Mouse (Mus musculus): ENCODE results near the gene Mrgprd. TPM values are rescaled to one million over a fixed set of nuclear protein-coding genes. Genes with fewer than 3 reads are reported as not detected.

Gene Mrgprd
- polyA plus RNA-seq, 1 experiment, result not detected

- H3K4me1 ChIP-seq (ENCODE audit: control insufficient read depth, insufficient read depth, insufficient read length, low read length), result no peaks in the 10 kb centered on the region
- H3K27ac ChIP-seq (replicated peaks; ENCODE audit: low read depth, low read length), result no peak overlapping the region
- H3K4me3 ChIP-seq (ENCODE audit: insufficient read depth, low read depth, low read length), result no peak overlapping the region
These were observed 15.8 kb upstream of the Mrgprd start for GRCm38 (mm10) chr7:145298666-145299490.

- H3K27ac ChIP-seq (replicated peaks; ENCODE audit: low read depth, low read length), result no peak overlapping the region; the same call in 1 of the 2 replicates
- no peaks in the 10 kb centered on the region for H3K4me1 ChIP-seq (ENCODE audit: control insufficient read depth, insufficient read depth, insufficient read length, low read length)
- H3K4me3 ChIP-seq (ENCODE audit: insufficient read depth, low read depth, low read length), result no peak overlapping the region
These were observed 14.9 kb upstream of the Mrgprd start for GRCm38 (mm10) chr7:145299562-145300320.

GRCm38 (mm10) chr7:145300321-145301007 lies 14.2 kb upstream of the Mrgprd start, which contains the start of gene Mrgprf:
TSS of gene Mrgprf (plus strand) at chr7:145300828.
- Histone ChIP-seq H3K27ac (replicated peaks; ENCODE audit: low read depth, low read length) (peak within 1 kb of the TSS; percentile 25), H3K4me3 (ENCODE audit: insufficient read depth, low read depth, low read length) (peak within 1 kb of the TSS; percentile 33), H3K4me1 (ENCODE audit: control insufficient read depth, insufficient read depth, insufficient read length, low read length) (no peaks in the 10 kb centered on the region)

- Histone ChIP-seq H3K4me3 (ENCODE audit: insufficient read depth, low read depth, low read length) (peak overlapping the region; percentile 33), H3K4me1 (ENCODE audit: control insufficient read depth, insufficient read depth, insufficient read length, low read length) (no peaks in the 10 kb centered on the region), H3K27ac (replicated peaks; ENCODE audit: low read depth, low read length) (peak overlapping the region; percentile 25)
These were observed 13.7 kb upstream of the Mrgprd start for GRCm38 (mm10) chr7:145301008-145301340.

- Histone ChIP-seq H3K4me1 (ENCODE audit: control insufficient read depth, insufficient read depth, insufficient read length, low read length) (no peaks in the 10 kb centered on the region), H3K4me3 (ENCODE audit: insufficient read depth, low read depth, low read length) (peak overlapping the region; percentile 33), H3K27ac (replicated peaks; ENCODE audit: low read depth, low read length) (peak overlapping the region; percentile 25)
These were observed 13.2 kb upstream of the Mrgprd start for GRCm38 (mm10) chr7:145301341-145302005.

GRCm38 (mm10) chr7:145302488-145303285 lies 11.9 kb upstream of the Mrgprd start:
- H3K4me3 ChIP-seq (ENCODE audit: insufficient read depth, low read depth, low read length), result peak overlapping the region; percentile 23; the same call in 1 of the 2 replicates

GRCm38 (mm10) chr7:145304153-145304552 lies 10.5 kb upstream of the Mrgprd start:
- H3K4me3 ChIP-seq (ENCODE audit: insufficient read depth, low read depth, low read length), result no peak overlapping the region
- no peaks in the 10 kb centered on the region for H3K4me1 ChIP-seq (ENCODE audit: control insufficient read depth, insufficient read depth, insufficient read length, low read length)
- no peak overlapping the region for H3K27ac ChIP-seq (replicated peaks; ENCODE audit: low read depth, low read length)

More at GRCm38 (mm10) chr7:145302488-145303285, 11.9 kb upstream of the Mrgprd start:
- H3K4me1 ChIP-seq (ENCODE audit: control insufficient read depth, insufficient read depth, insufficient read length, low read length), result no peaks in the 10 kb centered on the region
- H3K27ac ChIP-seq (replicated peaks; ENCODE audit: low read depth, low read length), result no peak overlapping the region

- Histone ChIP-seq H3K27ac (replicated peaks; ENCODE audit: low read depth, low read length) (no peak overlapping the region), H3K4me3 (ENCODE audit: insufficient read depth, low read depth, low read length) (no peak overlapping the region), H3K4me1 (ENCODE audit: control insufficient read depth, insufficient read depth, insufficient read length, low read length) (no peaks in the 10 kb centered on the region)
These were observed 7.0 kb upstream of the Mrgprd start for GRCm38 (mm10) chr7:145307636-145308035.

- Histone ChIP-seq H3K4me1 (ENCODE audit: control insufficient read depth, insufficient read depth, insufficient read length, low read length) (no peaks in the 10 kb centered on the region), H3K4me3 (ENCODE audit: insufficient read depth, low read depth, low read length) (no peak overlapping the region), H3K27ac (replicated peaks; ENCODE audit: low read depth, low read length) (no peak overlapping the region)
These were observed 6.5 kb upstream of the Mrgprd start for GRCm38 (mm10) chr7:145308061-145308675.

GRCm38 (mm10) chr7:145308866-145309265 lies 5.8 kb upstream of the Mrgprd start:
- no peak overlapping the region for H3K27ac ChIP-seq (replicated peaks; ENCODE audit: low read depth, low read length)
- H3K4me1 ChIP-seq (ENCODE audit: control insufficient read depth, insufficient read depth, insufficient read length, low read length), result no peaks in the 10 kb centered on the region
- H3K4me3 ChIP-seq (ENCODE audit: insufficient read depth, low read depth, low read length), result no peak overlapping the region

- H3K27ac ChIP-seq (replicated peaks; ENCODE audit: low read depth, low read length), result no peak overlapping the region
- H3K4me3 ChIP-seq (ENCODE audit: insufficient read depth, low read depth, low read length), result no peak overlapping the region
- H3K4me1 ChIP-seq (ENCODE audit: control insufficient read depth, insufficient read depth, insufficient read length, low read length), result no peaks in the 10 kb centered on the region
These were observed 4.8 kb upstream of the Mrgprd start for GRCm38 (mm10) chr7:145309877-145310276.

GRCm38 (mm10) chr7:145310526-145310925 lies 4.1 kb upstream of the Mrgprd start:
- Histone ChIP-seq H3K4me3 (ENCODE audit: insufficient read depth, low read depth, low read length) (no peak overlapping the region), H3K4me1 (ENCODE audit: control insufficient read depth, insufficient read depth, insufficient read length, low read length) (no peaks in the 10 kb centered on the region), H3K27ac (replicated peaks; ENCODE audit: low read depth, low read length) (no peak overlapping the region)

- no peak overlapping the region for H3K4me3 ChIP-seq (ENCODE audit: insufficient read depth, low read depth, low read length)
- H3K4me1 ChIP-seq (ENCODE audit: control insufficient read depth, insufficient read depth, insufficient read length, low read length), result no peaks in the 10 kb centered on the region
- no peak overlapping the region for H3K27ac ChIP-seq (replicated peaks; ENCODE audit: low read depth, low read length)
These were observed 2.5 kb upstream of the Mrgprd start for GRCm38 (mm10) chr7:145312137-145312536.

GRCm38 (mm10) chr7:145317522-145317921 lies 2.9 kb downstream of the Mrgprd start:
- no peaks in the 10 kb centered on the region for H3K4me1 ChIP-seq (ENCODE audit: control insufficient read depth, insufficient read depth, insufficient read length, low read length)
- H3K27ac ChIP-seq (replicated peaks; ENCODE audit: low read depth, low read length), result no peak overlapping the region
- H3K4me3 ChIP-seq (ENCODE audit: insufficient read depth, low read depth, low read length), result no peak overlapping the region
